Mouse (Mus musculus): ENCODE data around the gene Galnt2.

- no peak for TF ChIP-seq CTCF (IDR thresholded peaks at IDR 0.05; ENCODE audit: control insufficient read depth, insufficient read depth, low read length)
- TF ChIP-seq POLR2A (IDR thresholded peaks at IDR 0.05; ENCODE audit: borderline replicate concordance, control insufficient read depth, low read depth, low read length): no peak
Observed at GRCm38 (mm10) chr8:124248688-124249087, 17.5 kb downstream of the Galnt2 start.

All from bone marrow, adult 2 months (tissue).